Mouse (Mus musculus): ENCODE results near the gene Zc3h6. TPM values are rescaled to one million over a fixed set of nuclear protein-coding genes. Genes with fewer than 3 reads are reported as not detected.
A peak's percentile ranks its signal among the peaks of the same experiment; 100 is the strongest.

The Zc3h6 gene
- 1.2 and 3.1 TPM in 2 replicates for polyA plus RNA-seq (2012; ENCODE audit: insufficient read depth, low replicate concordance)

GRCm38 (mm10) chr2:128966641-128967580, at the start of gene Zc3h6:
TSS of gene Zc3h6 (plus strand) at chr2:128967402.
- H3K4me1 ChIP-seq: peaks cover 20% of the 10 kb centered on the region
- H3K27me3 ChIP-seq (replicated peaks): no peaks in the 10 kb centered on the region
- H3K36me3 ChIP-seq (replicated peaks; ENCODE audit: low read length): no peaks in the 10 kb centered on the region
- no peaks in the 10 kb centered on the region for H3K9me3 ChIP-seq
- TF ChIP-seq FLI1 (IDR thresholded peaks at IDR 0.05; ENCODE audit: low read length) (no peak), GATA1 (IDR thresholded peaks at IDR 0.05; ENCODE audit: borderline replicate concordance, low read length) (peak; percentile 72; the same call in 1 of the 3 replicates)
- peak within 1 kb of the TSS; percentile 96 for H3K4me3 ChIP-seq (replicated peaks)

- Histone ChIP-seq H3K27me3 (replicated peaks) (peaks cover 6% of the 10 kb centered on the region), H3K4me1 (peaks cover 5% of the 10 kb centered on the region; the same call in 1 of the 2 replicates)
- TF ChIP-seq FLI1 (IDR thresholded peaks at IDR 0.05; ENCODE audit: low read length): no peak
Measured at GRCm38 (mm10) chr2:128924799-128925198, 42.4 kb upstream of the Zc3h6 start.

GRCm38 (mm10) chr2:128928446-128928845, 38.8 kb upstream of the Zc3h6 start:
- H3K36me3 ChIP-seq (replicated peaks; ENCODE audit: low read length): peaks cover 60% of the 10 kb centered on the region
- no peaks in the 10 kb centered on the region for H3K9me3 ChIP-seq
- TF ChIP-seq GATA1 (IDR thresholded peaks at IDR 0.05; ENCODE audit: borderline replicate concordance, low read length): no peak
- TF ChIP-seq FLI1 (IDR thresholded peaks at IDR 0.05; ENCODE audit: low read length): no peak
- no peak overlapping the region for H3K4me3 ChIP-seq (replicated peaks)
- H3K27me3 ChIP-seq (replicated peaks): no peaks in the 10 kb centered on the region
- no peaks in the 10 kb centered on the region for H3K4me1 ChIP-seq

More at GRCm38 (mm10) chr2:128924799-128925198, 42.4 kb upstream of the Zc3h6 start:
- no peak overlapping the region for H3K4me3 ChIP-seq (replicated peaks)
- H3K36me3 ChIP-seq (replicated peaks; ENCODE audit: low read length): peaks cover 37% of the 10 kb centered on the region
- no peaks in the 10 kb centered on the region for H3K9me3 ChIP-seq

- no peaks in the 10 kb centered on the region for H3K27me3 ChIP-seq (replicated peaks)
- TF ChIP-seq FLI1 (IDR thresholded peaks at IDR 0.05; ENCODE audit: low read length): no peak
- TF ChIP-seq GATA1 (IDR thresholded peaks at IDR 0.05; ENCODE audit: borderline replicate concordance, low read length): no peak
- H3K4me1 ChIP-seq: no peaks in the 10 kb centered on the region
- H3K36me3 ChIP-seq (replicated peaks; ENCODE audit: low read length): peaks cover 62% of the 10 kb centered on the region
- no peaks in the 10 kb centered on the region for H3K9me3 ChIP-seq
- H3K4me3 ChIP-seq (replicated peaks): no peak overlapping the region
Measured at GRCm38 (mm10) chr2:128930704-128931103, 36.5 kb upstream of the Zc3h6 start.

- H3K9me3 ChIP-seq: no peaks in the 10 kb centered on the region
- peaks cover 52% of the 10 kb centered on the region for H3K36me3 ChIP-seq (replicated peaks; ENCODE audit: low read length)
- no peaks in the 10 kb centered on the region for H3K27me3 ChIP-seq (replicated peaks)
- H3K4me1 ChIP-seq: peaks cover 6% of the 10 kb centered on the region; the same call in 1 of the 2 replicates
- no peak for TF ChIP-seq GATA1 (IDR thresholded peaks at IDR 0.05; ENCODE audit: borderline replicate concordance, low read length)
- no peak for TF ChIP-seq FLI1 (IDR thresholded peaks at IDR 0.05; ENCODE audit: low read length)
- no peak overlapping the region for H3K4me3 ChIP-seq (replicated peaks)
Measured at GRCm38 (mm10) chr2:128936256-128936655, 30.9 kb upstream of the Zc3h6 start.

GRCm38 (mm10) chr2:128943538-128944528, 23.4 kb upstream of the Zc3h6 start, which contains the start of gene Zc3h8:
TSS of gene Zc3h8 (minus strand) at chr2:128944077.
- Histone ChIP-seq H3K27me3 (replicated peaks) (no peaks in the 10 kb centered on the region), H3K4me3 (replicated peaks) (peak within 1 kb of the TSS; percentile 95), H3K9me3 (no peaks in the 10 kb centered on the region), H3K36me3 (replicated peaks; ENCODE audit: low read length) (peaks cover 17% of the 10 kb centered on the region), H3K4me1 (peaks cover 19% of the 10 kb centered on the region)
- TF ChIP-seq FLI1 (IDR thresholded peaks at IDR 0.05; ENCODE audit: low read length) (no peak), GATA1 (IDR thresholded peaks at IDR 0.05; ENCODE audit: borderline replicate concordance, low read length) (no peak)

GRCm38 (mm10) chr2:128947962-128948588, 19.1 kb upstream of the Zc3h6 start:
- peaks cover 5% of the 10 kb centered on the region for H3K4me1 ChIP-seq
- H3K4me3 ChIP-seq (replicated peaks): no peak overlapping the region
- no peak for TF ChIP-seq GATA1 (IDR thresholded peaks at IDR 0.05; ENCODE audit: borderline replicate concordance, low read length)
- no peak for TF ChIP-seq FLI1 (IDR thresholded peaks at IDR 0.05; ENCODE audit: low read length)
- H3K36me3 ChIP-seq (replicated peaks; ENCODE audit: low read length): no peaks in the 10 kb centered on the region
- no peaks in the 10 kb centered on the region for H3K9me3 ChIP-seq
- peaks cover 10% of the 10 kb centered on the region for H3K27me3 ChIP-seq (replicated peaks)

GRCm38 (mm10) chr2:128954186-128954585, 13.0 kb upstream of the Zc3h6 start:
- no peak overlapping the region for H3K4me3 ChIP-seq (replicated peaks)
- no peaks in the 10 kb centered on the region for H3K36me3 ChIP-seq (replicated peaks; ENCODE audit: low read length)
- H3K27me3 ChIP-seq (replicated peaks): peaks cover 11% of the 10 kb centered on the region
- no peaks in the 10 kb centered on the region; the same call in 1 of the 2 replicates for H3K4me1 ChIP-seq
- no peak for TF ChIP-seq FLI1 (IDR thresholded peaks at IDR 0.05; ENCODE audit: low read length)
- TF ChIP-seq GATA1 (IDR thresholded peaks at IDR 0.05; ENCODE audit: borderline replicate concordance, low read length): no peak
- no peaks in the 10 kb centered on the region for H3K9me3 ChIP-seq
